Mouse (Mus musculus) MEL (cell line): Measurements from ENCODE around the gene Susd3. TPM values are rescaled to one million over a fixed set of nuclear protein-coding genes. Genes with fewer than 3 reads are reported as not detected.

ENCODE experiments used
- DNase-seq: peaks from one replicate; pipeline ENCODE4 v3.0.0; 2011; ENCODE audit warnings: low read depth, low spot score
- H3K27ac ChIP-seq: 2 replicates; pipeline ENCODE4 v1.5.1; 2012; ENCODE audit warnings: low read depth, mild to moderate bottlenecking, control low read depth, low read length, moderate library complexity; ENCODE audit not compliant: control insufficient read depth
- H3K27me3 ChIP-seq, 2 experiments: fragments of 150-350 bp in 1 of 2; sonication (generic) in 1 of 2; 2 replicates each; pipeline ENCODE4 v1.6.1; 2012; ENCODE audit warnings: low read length in 2 of 2, mild to moderate bottlenecking in 2 of 2, improper control_type of control experiment in 1 of 2, moderate library complexity in 1 of 2; ENCODE audit not compliant: insufficient read depth in 2 of 2, control insufficient read depth in 1 of 2
- H3K36me3 ChIP-seq, 2 experiments: 2 replicates each; pipeline ENCODE4 v1.6.1; 2012 to 2014; ENCODE audit warnings: low read length in 2 of 2, improper control_type of control experiment in 1 of 2, inconsistent platforms in 1 of 2, mild to moderate bottlenecking in 1 of 2; ENCODE audit not compliant: insufficient read depth in 2 of 2, control insufficient read depth in 1 of 2
- H3K4me1 ChIP-seq, 2 experiments: fragments of 150-350 bp in 1 of 2; sonication (generic) in 1 of 2; 2 replicates each; pipeline ENCODE4 v1.6.1; 2012; ENCODE audit warnings: low read length in 2 of 2, improper control_type of control experiment in 1 of 2, mild to moderate bottlenecking in 1 of 2; ENCODE audit not compliant: insufficient read depth in 2 of 2, control insufficient read depth in 1 of 2
- H3K4me3 ChIP-seq, 2 experiments: fragments of 150-350 bp in 1 of 2; sonication (generic) in 1 of 2; 2 replicates each; pipeline ENCODE4 v1.5.1; 2012; ENCODE audit warnings: low read depth in 2 of 2, low read length in 2 of 2, mild to moderate bottlenecking in 2 of 2, moderate library complexity in 2 of 2, control low read depth in 1 of 2, improper control_type of control experiment in 1 of 2; ENCODE audit not compliant: control insufficient read depth in 1 of 2, insufficient read depth in 1 of 2
- H3K79me2 ChIP-seq: 2 replicates; pipeline ENCODE4 v1.6.1; 2012; ENCODE audit warnings: mild to moderate bottlenecking, low read length, moderate library complexity; ENCODE audit not compliant: control insufficient read depth, poor library complexity, insufficient read depth
- H3K9ac ChIP-seq: 2 replicates; pipeline ENCODE4 v1.6.1; 2012; ENCODE audit warnings: low read depth, mild to moderate bottlenecking, control low read depth, low read length, moderate library complexity; ENCODE audit not compliant: control insufficient read depth, poor library complexity, severe bottlenecking
- H3K9me3 ChIP-seq: fragments of 150-350 bp; sonication (generic); replicated peaks from 2 replicates; pipeline ENCODE4 v1.6.1; 2012; ENCODE audit warnings: mild to moderate bottlenecking, low read length, improper control_type of control experiment, moderate library complexity; ENCODE audit not compliant: insufficient read depth
- BHLHE40 ChIP-seq: IDR thresholded peaks from 2 replicates; pipeline ENCODE4 v1.6.1; 2012; ENCODE audit warnings: low read depth, mild to moderate bottlenecking, inconsistent platforms, low read length, improper control_type of control experiment, borderline replicate concordance
- E2F4 ChIP-seq: IDR thresholded peaks from 2 replicates; pipeline ENCODE4 v1.6.1; 2011; ENCODE audit warnings: low read depth, low read length, improper control_type of control experiment, borderline replicate concordance
- EP300 ChIP-seq, 2 experiments: IDR thresholded peaks; 2 replicates each; pipeline ENCODE4 v1.6.1; 2011; ENCODE audit warnings: improper control_type of control experiment in 2 of 2, low read length in 2 of 2, low read depth in 1 of 2, mild to moderate bottlenecking in 1 of 2
- GABPA ChIP-seq: IDR thresholded peaks from 2 replicates; pipeline ENCODE4 v1.6.1; 2012; ENCODE audit warnings: low read depth, mild to moderate bottlenecking, inconsistent platforms, low read length, improper control_type of control experiment, moderate library complexity
- GATA1 ChIP-seq: IDR thresholded peaks from 2 replicates; pipeline ENCODE4 v1.6.1; 2011; ENCODE audit warnings: low read depth, low read length, improper control_type of control experiment
- HCFC1 ChIP-seq: IDR thresholded peaks from 2 replicates; pipeline ENCODE4 v1.6.1; 2012; ENCODE audit warnings: low read depth, mild to moderate bottlenecking, inconsistent platforms, low read length, improper control_type of control experiment, moderate library complexity
- KAT2A ChIP-seq: conservative IDR thresholded peaks from 2 replicates; pipeline ENCODE4 v1.6.1; 2012; ENCODE audit warnings: low read depth, low read length, improper control_type of control experiment, inconsistent platforms
- MAZ ChIP-seq: IDR thresholded peaks from 2 replicates; pipeline ENCODE4 v1.6.1; 2012; ENCODE audit warnings: low read depth, mild to moderate bottlenecking, inconsistent platforms, low read length, improper control_type of control experiment
- MYC ChIP-seq: IDR thresholded peaks from 2 replicates; pipeline ENCODE4 v1.6.1; 2011; ENCODE audit warnings: low read depth, mild to moderate bottlenecking, low read length, improper control_type of control experiment, moderate library complexity
- NRF1 ChIP-seq: IDR thresholded peaks from 2 replicates; pipeline ENCODE4 v1.6.1; 2014; ENCODE audit warnings: low read depth, mild to moderate bottlenecking, inconsistent platforms, low read length, improper control_type of control experiment, moderate library complexity; ENCODE audit not compliant: poor library complexity, insufficient read depth, severe bottlenecking
- POLR2AphosphoS5 ChIP-seq: IDR thresholded peaks from 2 replicates; pipeline ENCODE4 v1.6.1; 2012; ENCODE audit warnings: low read depth, borderline replicate concordance, mild to moderate bottlenecking, inconsistent platforms, low read length, moderate library complexity, mixed read lengths
- RAD21 ChIP-seq: IDR thresholded peaks from 2 replicates; pipeline ENCODE4 v1.6.1; 2011; ENCODE audit warnings: mild to moderate bottlenecking, low read depth, low read length, improper control_type of control experiment
- TCF12 ChIP-seq: IDR thresholded peaks from 2 replicates; pipeline ENCODE4 v1.6.1; 2014; ENCODE audit warnings: low read depth, mild to moderate bottlenecking, inconsistent platforms, low read length, improper control_type of control experiment, moderate library complexity
- UBTF ChIP-seq: IDR thresholded peaks from 2 replicates; pipeline ENCODE4 v1.6.1; 2012; ENCODE audit warnings: low read depth, mild to moderate bottlenecking, inconsistent platforms, low read length, improper control_type of control experiment, moderate library complexity, borderline replicate concordance; ENCODE audit not compliant: insufficient read depth
- USF2 ChIP-seq, 2 experiments: IDR thresholded peaks; 2 replicates each; pipeline ENCODE4 v1.6.1; 2011 to 2012; ENCODE audit warnings: improper control_type of control experiment in 2 of 2, low read length in 2 of 2, borderline replicate concordance in 1 of 2, inconsistent platforms in 1 of 2, low read depth in 1 of 2, mild to moderate bottlenecking in 1 of 2; ENCODE audit not compliant: insufficient read depth in 1 of 2
- ZNF384 ChIP-seq: IDR thresholded peaks from 2 replicates; pipeline ENCODE4 v1.6.1; 2012; ENCODE audit warnings: low read depth, mild to moderate bottlenecking, inconsistent platforms, low read length, improper control_type of control experiment
- polyA plus RNA-seq, 2 experiments: library from polyadenylated mRNA; stranded (reverse) in 1 of 2; unstranded in 1 of 2; fragments of >175 nt in 1 of 2; fragments of >200 nt in 1 of 2; gene quantifications; 2 replicates each; pipeline versions ENCODE4 v1.2.1 to v1.2.4; 2012; ENCODE audit warnings: low replicate concordance in 2 of 2, low read depth in 1 of 2; ENCODE audit not compliant: insufficient read length in 2 of 2, insufficient read depth in 1 of 2, missing spikeins in 1 of 2
- total RNA-seq: library from RNA; depleted of rRNA; stranded (reverse); fragments of 300-350 nt; gene quantifications from 2 replicates; pipeline ENCODE4 v1.2.3, GENCODE M21; 2012

The Susd3 gene
- total and polyA plus RNA-seq, 3 experiments = 10.8 to 16.2 TPM; not detected in 1

DNA sequence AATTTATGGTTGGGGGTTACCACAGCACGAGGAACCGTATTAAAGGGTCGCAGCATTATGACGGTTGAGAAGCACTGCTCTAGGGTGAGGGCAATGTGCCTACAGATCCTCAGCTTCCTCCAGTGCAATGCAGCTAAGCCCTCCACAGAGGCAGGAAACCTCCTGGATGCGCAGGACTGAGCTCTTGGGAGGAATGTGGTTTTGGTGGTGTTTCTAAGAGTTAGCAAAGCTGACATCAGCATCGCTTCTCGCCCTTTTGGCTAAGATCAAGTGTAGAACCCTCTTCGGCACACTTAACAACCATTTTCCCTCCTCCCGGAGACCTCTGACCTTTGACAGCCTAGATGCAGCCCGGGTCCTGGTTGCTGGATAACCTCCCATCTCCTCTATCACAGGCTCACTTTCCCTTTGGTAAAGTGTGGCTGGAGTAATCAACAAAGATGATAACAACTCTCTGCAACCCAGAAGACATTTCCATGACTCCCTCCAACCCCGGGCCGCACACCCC, 1.2 kb downstream of the Susd3 start:
- peaks cover 0 to 4% of the 10 kb centered on the region in 2 experiments; a peak in 2 of 4 replicates for H3K36me3 ChIP-seq
- H3K27me3 ChIP-seq = no peaks in the 10 kb centered on the region
- no peaks in the 10 kb centered on the region for H3K79me2 ChIP-seq
- no peaks in the 10 kb centered on the region for H3K9me3 ChIP-seq
- H3K27ac ChIP-seq = no peak overlapping the region
- DNase-seq = peak; percentile 27
- H3K4me3 ChIP-seq = peak overlapping the region; percentile 59 to 82; a peak in 3 of 4 replicates
- peak overlapping the region; percentile 47 for H3K9ac ChIP-seq
- H3K4me1 ChIP-seq = peaks cover 0 to 15% of the 10 kb centered on the region in 2 experiments
- TF ChIP-seq RAD21 (no peak), E2F4 (no peak), GATA1 (no peak), NRF1 (no peak), USF2 (IDR thresholded peaks at IDR 0.05; ENCODE audit: borderline replicate concordance in 1 of 2, insufficient read depth in 1 of 2, low read depth in 1 of 2, low read length in 2 of 2) (no peak), MAZ (no peak), KAT2A (no peak), EP300 (IDR thresholded peaks at IDR 0.05; ENCODE audit: low read depth in 1 of 2, low read length in 2 of 2) (no peak), TCF12 (no peak), BHLHE40 (no peak), GABPA (no peak), ZNF384 (no peak), POLR2AphosphoS5 (no peak), HCFC1 (no peak)

DNA sequence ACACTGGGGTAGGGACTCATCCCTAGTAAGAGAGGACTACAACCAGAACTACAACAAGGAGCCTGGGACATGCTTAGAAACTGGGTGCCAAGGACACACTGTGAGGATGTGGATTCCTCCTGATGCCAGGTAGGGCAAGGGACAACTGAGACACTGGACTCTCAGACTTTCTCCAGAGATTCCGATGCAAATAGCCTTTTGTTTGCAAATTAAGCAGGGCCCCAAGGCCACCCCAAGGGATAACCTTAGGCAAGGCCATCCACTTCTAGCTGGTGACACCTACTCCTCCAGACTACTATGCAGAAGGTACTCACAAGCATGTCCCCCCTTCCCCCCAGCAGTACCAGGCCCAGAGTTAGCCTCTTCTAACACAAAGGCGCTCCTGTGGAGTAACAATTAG, 1.9 kb downstream of the Susd3 start:
- H3K36me3 ChIP-seq = peaks cover 0 to 7% of the 10 kb centered on the region in 2 experiments; a peak in 2 of 4 replicates
- TF ChIP-seq MYC (no peak), UBTF (no peak), EP300 (IDR thresholded peaks at IDR 0.05; ENCODE audit: low read depth in 1 of 2, low read length in 2 of 2) (no peak)
- no peaks in the 10 kb centered on the region for H3K79me2 ChIP-seq
- no peaks in the 10 kb centered on the region for H3K27me3 ChIP-seq
- H3K9me3 ChIP-seq = no peaks in the 10 kb centered on the region
- H3K4me3 ChIP-seq = no peak overlapping the region
- H3K9ac ChIP-seq = no peak overlapping the region
- no peak overlapping the region for H3K27ac ChIP-seq
- DNase-seq = no peak
- H3K4me1 ChIP-seq = peaks cover 3 to 21% of the 10 kb centered on the region in 2 experiments
